11 mouse cellular contexts compared by ENCODE assay signal in the genomic region with DNA sequence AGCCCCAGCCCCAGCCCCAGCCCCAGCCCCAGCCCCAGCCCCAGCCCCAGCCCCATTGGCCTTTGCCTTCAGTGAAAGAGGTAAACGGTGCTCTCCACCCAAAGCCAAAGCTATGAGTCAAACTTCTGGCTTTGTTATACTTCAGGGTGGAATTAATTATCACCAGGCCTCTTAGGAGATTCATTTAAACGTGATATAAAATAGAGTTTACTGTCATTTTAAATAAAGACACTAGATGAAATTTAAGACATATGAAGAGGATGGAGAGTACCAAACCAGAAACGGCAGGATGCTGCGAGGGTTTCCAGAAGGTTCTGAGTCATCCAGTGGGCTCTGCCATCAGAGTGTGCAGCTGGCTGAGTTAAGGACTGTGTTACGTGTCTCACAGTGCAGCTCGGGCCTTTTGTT.
DNase-seq lines count a peak whose midpoint lies in the region; ATAC-seq and TF ChIP-seq lines count a peak whose summit lies in the region.
"Had no signal": no experiment of that assay in that cellular context is flagged by ENCODE, and none has a peak within 500 bp of the region (broad histone marks: within the 10 kb centered on the region; RNA-seq: fewer than 3 reads in every experiment).

No protein-coding gene starts in this region.

- no peak for TF ChIP-seq CTCF in intestine, postnatal 0 days (IDR thresholded peaks at IDR 0.05; ENCODE audit: low read depth)

- no peak for DNase-seq in intestine, embryonic 14.5 days (ENCODE audit: low spot score)
- peak; percentile 46 for DNase-seq in retina, postnatal 1 day
- DNase-seq in retina, embryonic 14.5 days (ENCODE audit: low spot score): no peak
- DNase-seq in kidney, adult 18-20 months: no peak
- DNase-seq: adrenal gland, postnatal 25 days; cerebellum, adult 9-10 months had no signal

- WGBS in intestine, embryonic 14.5 days: 18% methylated on average over 6 of the region's 6 CpGs
- 21% methylated on average over 6 of the region's 6 CpGs for WGBS in intestine, postnatal 0 days
- 25% methylated on average over 6 of the region's 6 CpGs for WGBS in embryonic facial prominence, embryonic 12.5 days
- WGBS in stomach, embryonic 15.5 days: 24% methylated on average over 6 of the region's 6 CpGs
- 34% methylated on average over 6 of the region's 6 CpGs for WGBS in midbrain, embryonic 13.5 days

- H3K27me3 ChIP-seq in intestine, embryonic 14.5 days (replicated peaks; ENCODE audit: control insufficient read depth, insufficient read depth, low read length): no peaks in the 10 kb centered on the region
- H3K27me3 ChIP-seq in intestine, postnatal 0 days (replicated peaks; ENCODE audit: control insufficient read depth, insufficient read depth, low read length): no peaks in the 10 kb centered on the region
- H3K27me3 ChIP-seq in embryonic facial prominence, embryonic 12.5 days: no peaks in the 10 kb centered on the region
- H3K27me3 ChIP-seq in stomach, embryonic 15.5 days (replicated peaks): no peaks in the 10 kb centered on the region
- H3K27me3 ChIP-seq in midbrain, embryonic 13.5 days: peaks cover 12% of the 10 kb centered on the region

- no peak overlapping the region for H3K9ac ChIP-seq in intestine, embryonic 14.5 days (ENCODE audit: low read length)
- no peak overlapping the region for H3K9ac ChIP-seq in intestine, postnatal 0 days (ENCODE audit: low read depth, low read length)
- no peak overlapping the region for H3K9ac ChIP-seq in embryonic facial prominence, embryonic 12.5 days
- no peak overlapping the region for H3K9ac ChIP-seq in stomach, embryonic 15.5 days
- no peak overlapping the region for H3K9ac ChIP-seq in midbrain, embryonic 13.5 days (replicated peaks)

- no peaks in the 10 kb centered on the region for H3K9me3 ChIP-seq in intestine, embryonic 14.5 days (ENCODE audit: control insufficient read depth, low read length)
- no peaks in the 10 kb centered on the region for H3K9me3 ChIP-seq in intestine, postnatal 0 days (ENCODE audit: control insufficient read depth)
- H3K9me3 ChIP-seq in embryonic facial prominence, embryonic 12.5 days: no peaks in the 10 kb centered on the region
- H3K9me3 ChIP-seq in stomach, embryonic 15.5 days: no peaks in the 10 kb centered on the region
- no peaks in the 10 kb centered on the region for H3K9me3 ChIP-seq in midbrain, embryonic 13.5 days

- peaks cover 15% of the 10 kb centered on the region for H3K4me1 ChIP-seq in intestine, embryonic 14.5 days (replicated peaks; ENCODE audit: control insufficient read depth, insufficient read depth, low read length)
- no peaks in the 10 kb centered on the region for H3K4me1 ChIP-seq in intestine, postnatal 0 days (replicated peaks; ENCODE audit: control insufficient read depth, insufficient read depth, low read length)
- H3K4me1 ChIP-seq in embryonic facial prominence, embryonic 12.5 days: peaks cover 24% of the 10 kb centered on the region
- 0 out of 2 replicates have a peak, but pooled peaks cover 13% of the 10 kb centered on the region for H3K4me1 ChIP-seq in stomach, embryonic 15.5 days
- H3K4me1 ChIP-seq in midbrain, embryonic 13.5 days (replicated peaks): peaks cover 2% of the 10 kb centered on the region; the same call in 1 of the 2 replicates

- H3K36me3 ChIP-seq in intestine, embryonic 14.5 days (ENCODE audit: control insufficient read depth, insufficient read depth, low read length): no peaks in the 10 kb centered on the region
- no peaks in the 10 kb centered on the region for H3K36me3 ChIP-seq in intestine, postnatal 0 days (ENCODE audit: control insufficient read depth, insufficient read depth)
- H3K36me3 ChIP-seq in embryonic facial prominence, embryonic 12.5 days: no peaks in the 10 kb centered on the region
- H3K36me3 ChIP-seq in stomach, embryonic 15.5 days: no peaks in the 10 kb centered on the region
- H3K36me3 ChIP-seq in midbrain, embryonic 13.5 days: no peaks in the 10 kb centered on the region
- H3K36me3 ChIP-seq: G1E had no signal

- H3K4me3 ChIP-seq in intestine, embryonic 14.5 days (ENCODE audit: low read depth, low read length): no peak overlapping the region
- H3K4me3 ChIP-seq in intestine, postnatal 0 days (ENCODE audit: low read depth, low read length): no peak overlapping the region
- H3K4me3 ChIP-seq in embryonic facial prominence, embryonic 12.5 days: no peak overlapping the region
- no peak overlapping the region for H3K4me3 ChIP-seq in stomach, embryonic 15.5 days (replicated peaks)
- no peak overlapping the region for H3K4me3 ChIP-seq in midbrain, embryonic 13.5 days (replicated peaks)

- ATAC-seq in intestine, embryonic 14.5 days (replicated peaks; ENCODE audit: low FRiP score, low TSS enrichment, low read depth): peak; percentile 61; the same call in 1 of the 2 replicates
- no peak for ATAC-seq in intestine, postnatal 0 days
- ATAC-seq in embryonic facial prominence, embryonic 12.5 days (ENCODE audit: insufficient number of reproducible peaks, insufficient read depth, low FRiP score, low TSS enrichment): no peak
- ATAC-seq in stomach, embryonic 15.5 days (ENCODE audit: insufficient read depth, low FRiP score, low read depth): no peak; the same call in 1 of the 2 replicates
- ATAC-seq in midbrain, embryonic 13.5 days: no peak

- no peak overlapping the region for H3K4me2 ChIP-seq in intestine, embryonic 14.5 days (ENCODE audit: low read length)
- H3K4me2 ChIP-seq in intestine, postnatal 0 days (replicated peaks; ENCODE audit: low read depth): no peak overlapping the region
- no peak overlapping the region for H3K4me2 ChIP-seq in embryonic facial prominence, embryonic 12.5 days (replicated peaks)
- no peak overlapping the region for H3K4me2 ChIP-seq in stomach, embryonic 15.5 days
- H3K4me2 ChIP-seq in midbrain, embryonic 13.5 days (replicated peaks): no peak overlapping the region

- peak overlapping the region; percentile 54; the same call in 1 of the 2 replicates for H3K27ac ChIP-seq in intestine, embryonic 14.5 days (ENCODE audit: low read depth)
- H3K27ac ChIP-seq in intestine, postnatal 0 days (ENCODE audit: low read depth, low read length): no peak overlapping the region
- H3K27ac ChIP-seq in embryonic facial prominence, embryonic 12.5 days: peak overlapping the region; percentile 42; the same call in 1 of the 2 replicates
- peak overlapping the region; percentile 38; the same call in 1 of the 2 replicates for H3K27ac ChIP-seq in stomach, embryonic 15.5 days
- no peak overlapping the region for H3K27ac ChIP-seq in midbrain, embryonic 13.5 days

Comparison
In these comparisons a context has a peak if more than half of its experiments do, and no peak if none do; other contexts are left out.
1. H3K27ac ChIP-seq: peak in intestine, embryonic 14.5 days (single experiment), embryonic facial prominence, embryonic 12.5 days (single experiment) and stomach, embryonic 15.5 days (single experiment); none in intestine, postnatal 0 days (single experiment) and midbrain, embryonic 13.5 days (single experiment).